Comparison of ENCODE assay signal across 8 mouse cellular contexts in genomic region chr10:26494380-26494781, GRCm38 (mm10).
A peak's percentile ranks its signal among the peaks of the same experiment; 100 is the strongest.
DNase-seq lines count a peak whose midpoint lies in the region; ATAC-seq and TF ChIP-seq lines count a peak whose summit lies in the region.

No protein-coding gene starts in this region.

- WGBS in forebrain, postnatal 0 days = 62% methylated on average over 9 of the region's 9 CpGs
- 37% methylated on average over 9 of the region's 9 CpGs for WGBS in liver, embryonic 14.5 days (ENCODE audit: insufficient replicate concordance)

- H3K36me3 ChIP-seq in forebrain, postnatal 0 days (ENCODE audit: insufficient read depth) = no peaks in the 10 kb centered on the region
- no peaks in the 10 kb centered on the region for H3K36me3 ChIP-seq in liver, embryonic 14.5 days (replicated peaks; ENCODE audit: control insufficient read depth, insufficient read depth, low read depth)

- TF ChIP-seq CTCF in forebrain, postnatal 0 days (IDR thresholded peaks at IDR 0.05; ENCODE audit: low read depth) = peak; percentile 72
- TF ChIP-seq CTCF in liver, embryonic 14.5 days (IDR thresholded peaks at IDR 0.05; ENCODE audit: low read depth) = peak; percentile 65

- no peak overlapping the region for H3K4me3 ChIP-seq in forebrain, postnatal 0 days (ENCODE audit: low read depth, low read length)
- H3K4me3 ChIP-seq in liver, embryonic 14.5 days (ENCODE audit: insufficient read depth in 1 of 2, low read depth in 2 of 2, low read length in 2 of 2) = no peak overlapping the region

- H3K4me2 ChIP-seq in forebrain, postnatal 0 days (ENCODE audit: low read depth) = no peak overlapping the region
- peak overlapping the region; percentile 1; the same call in 1 of the 2 replicates for H3K4me2 ChIP-seq in liver, embryonic 14.5 days (ENCODE audit: low read depth)

- no peaks in the 10 kb centered on the region for H3K9me3 ChIP-seq in forebrain, postnatal 0 days (ENCODE audit: low read length)
- H3K9me3 ChIP-seq in liver, embryonic 14.5 days (ENCODE audit: control insufficient read depth, low read length) = no peaks in the 10 kb centered on the region

- no peaks in the 10 kb centered on the region for H3K4me1 ChIP-seq in forebrain, postnatal 0 days (ENCODE audit: insufficient read depth)
- no peaks in the 10 kb centered on the region for H3K4me1 ChIP-seq in liver, embryonic 14.5 days (replicated peaks; ENCODE audit: control insufficient read depth in 2 of 2, insufficient read depth in 2 of 2, low read length in 1 of 2)

- ATAC-seq in activated CD4-positive, CD25-positive, alpha-beta regulatory T cell, adult 4 months = peak; percentile 87
- ATAC-seq in forebrain, postnatal 0 days = no peak
- no peak for ATAC-seq in liver, embryonic 14.5 days (ENCODE audit: insufficient read depth)
- ATAC-seq in erythroid progenitor cell, adult 5-6 weeks (replicated peaks; ENCODE audit: low FRiP score, poor library complexity, severe bottlenecking) = no peak

- H3K27ac ChIP-seq in forebrain, postnatal 0 days (ENCODE audit: low read depth, low read length) = no peak overlapping the region
- no peak overlapping the region for H3K27ac ChIP-seq in liver, embryonic 14.5 days

- TF ChIP-seq EP300 in liver, embryonic 14.5 days (IDR thresholded peaks at IDR 0.05; ENCODE audit: low read depth) = no peak

- no peaks in the 10 kb centered on the region for H3K27me3 ChIP-seq in forebrain, postnatal 0 days (ENCODE audit: insufficient read depth, low read length)
- no peaks in the 10 kb centered on the region for H3K27me3 ChIP-seq in liver, embryonic 14.5 days (ENCODE audit: control insufficient read depth, insufficient read depth, low read length)

- DNase-seq in left cerebral cortex, adult 18-20 months (ENCODE audit: low spot score in 2 of 2) = peak; percentile 39 to 47
- DNase-seq in left cerebral cortex, adult 11 months (ENCODE audit: low spot score) = no peak
- peak; percentile 41 for DNase-seq in forebrain, postnatal 0 days
- peak; percentile 39 to 73 for DNase-seq in kidney, adult 8-10 months
- DNase-seq in liver, embryonic 14.5 days (ENCODE audit: low read depth in 3 of 3, low spot score in 3 of 3) = peak; percentile 4 to 10 (median 5)
- peak; percentile 38 to 60 for DNase-seq in right cerebral cortex, adult 2 months (ENCODE audit: low spot score in 2 of 2)

- H3K9ac ChIP-seq in forebrain, postnatal 0 days = no peak overlapping the region
- H3K9ac ChIP-seq in liver, embryonic 14.5 days (replicated peaks) = no peak overlapping the region
